Mouse (Mus musculus): ENCODE data around the gene Uap1. TPM values are rescaled to one million over a fixed set of nuclear protein-coding genes. Genes with fewer than 3 reads are reported as not detected.
"Not testable (repeated sequence)": the region's sequence is repeated elsewhere in the genome, so short reads cannot be mapped to it uniquely, and the experiment has no call there.

Gene Uap1
- polyA plus RNA-seq, 1 experiment from 2014 or later: 55.5 TPM

- H3K36me3 ChIP-seq: no peaks in the 10 kb centered on the region
- WGBS: 38% methylated on average over 7 of the region's 7 CpGs
- peak; percentile 51 for DNase-seq (ENCODE audit: low spot score)
- no peak overlapping the region for H3K4me3 ChIP-seq
- H3K27ac ChIP-seq (replicated peaks): 0 out of 2 replicates have a peak overlapping the region, but pooled peaks have one; percentile 17
- no peaks in the 10 kb centered on the region for H3K4me1 ChIP-seq
- H3K9me3 ChIP-seq (replicated peaks): no peaks in the 10 kb centered on the region
- no peaks in the 10 kb centered on the region for H3K27me3 ChIP-seq (ENCODE audit: low read depth, poor library complexity, severe bottlenecking)
These were observed 38.3 kb downstream of the Uap1 start for GRCm38 (mm10) chr1:170136351-170137009.

DNA sequence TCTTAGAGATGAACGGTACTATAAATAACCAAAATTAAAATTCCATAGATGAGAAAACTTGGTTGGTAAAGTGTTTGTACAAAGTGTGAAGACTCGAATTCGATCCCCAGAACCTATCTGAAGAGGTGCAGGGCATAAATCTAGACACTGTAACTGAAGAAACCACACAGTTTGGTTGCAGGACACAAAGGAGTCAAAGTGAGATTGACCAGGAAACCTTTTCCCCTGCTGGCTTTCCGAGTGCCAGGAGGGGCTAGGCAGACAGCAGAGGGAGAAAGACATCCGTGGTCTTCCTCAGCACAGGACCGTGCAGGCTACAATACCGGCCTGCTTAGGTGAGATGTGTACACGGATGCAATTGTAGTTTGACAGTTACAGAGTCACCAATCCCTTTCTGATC lies 40.5 kb downstream of the Uap1 start:
- no peaks in the 10 kb centered on the region for H3K27me3 ChIP-seq (ENCODE audit: low read depth, poor library complexity, severe bottlenecking)
- no peaks in the 10 kb centered on the region for H3K9me3 ChIP-seq (replicated peaks)
- no peaks in the 10 kb centered on the region for H3K36me3 ChIP-seq
- no peak overlapping the region for H3K27ac ChIP-seq (replicated peaks)
- no peak overlapping the region for H3K4me3 ChIP-seq
- WGBS: 84% methylated on average over 8 of the region's 8 CpGs
- no peak for DNase-seq (ENCODE audit: low spot score)
- no peaks in the 10 kb centered on the region for H3K4me1 ChIP-seq

DNA sequence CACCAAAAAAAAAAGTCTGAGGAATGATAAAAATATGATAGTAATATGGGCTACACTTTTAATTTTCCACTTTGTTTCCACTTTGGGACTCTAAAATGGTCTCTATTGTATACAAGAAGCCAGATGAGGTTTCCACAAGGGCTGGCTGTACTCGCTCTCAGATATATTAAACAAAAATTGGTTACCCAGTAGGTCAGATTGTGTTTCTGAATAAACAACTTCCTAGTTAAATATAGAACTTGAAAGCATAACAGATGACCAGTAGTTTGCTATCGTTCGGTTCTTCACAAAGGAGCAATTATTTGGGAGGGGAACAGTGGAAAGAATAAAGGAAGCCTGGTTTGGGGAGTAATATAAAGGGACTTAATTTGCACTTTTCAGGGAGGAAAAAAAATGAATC lies 43.8 kb downstream of the Uap1 start:
- Histone ChIP-seq H3K4me3 (no peak overlapping the region), H3K4me1 (no peaks in the 10 kb centered on the region), H3K27me3 (ENCODE audit: low read depth, poor library complexity, severe bottlenecking) (no peaks in the 10 kb centered on the region), H3K9me3 (replicated peaks) (no peaks in the 10 kb centered on the region), H3K36me3 (no peaks in the 10 kb centered on the region), H3K27ac (replicated peaks) (no peak overlapping the region)
- 76% methylated on average over 3 of the region's 3 CpGs for whole genome bisulfite sequencing
- DNase-seq (ENCODE audit: low spot score): no peak

- H3K4me1 ChIP-seq: no peaks in the 10 kb centered on the region; the same call in 1 of the 2 replicates
- H3K27ac ChIP-seq (replicated peaks): no peak overlapping the region
- no peaks in the 10 kb centered on the region for H3K36me3 ChIP-seq
- no peak overlapping the region for H3K4me3 ChIP-seq
- no peaks in the 10 kb centered on the region for H3K9me3 ChIP-seq (replicated peaks)
- no peaks in the 10 kb centered on the region for H3K27me3 ChIP-seq (ENCODE audit: low read depth, poor library complexity, severe bottlenecking)
- WGBS: 55% methylated on average over 2 of the region's 2 CpGs
- no peak for DNase-seq (ENCODE audit: low spot score)
These were observed 50.1 kb downstream of the Uap1 start for GRCm38 (mm10) chr1:170124644-170125043.

DNA sequence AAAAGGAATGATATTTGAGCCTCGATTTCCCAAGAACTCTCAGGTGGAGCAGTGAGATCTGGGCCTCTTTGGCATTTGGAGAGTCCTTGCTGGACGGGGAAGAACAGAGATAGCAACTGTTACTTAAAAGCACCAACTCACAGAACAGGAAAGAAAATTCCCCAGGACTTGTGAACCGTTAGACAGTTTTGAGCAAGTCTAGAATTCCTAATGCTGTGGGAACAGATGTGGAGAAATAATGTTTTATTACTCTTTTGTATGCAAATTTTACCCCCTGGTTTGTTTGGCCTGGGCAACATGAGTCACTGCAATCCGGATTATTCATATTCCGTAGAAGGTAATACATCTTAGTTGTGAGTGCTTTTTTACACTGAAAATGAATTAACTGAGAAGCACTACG lies 61.1 kb downstream of the Uap1 start:
- Histone ChIP-seq H3K4me3 (no peak overlapping the region), H3K4me1 (no peaks in the 10 kb centered on the region; the same call in 1 of the 2 replicates), H3K36me3 (no peaks in the 10 kb centered on the region), H3K9me3 (replicated peaks) (no peaks in the 10 kb centered on the region), H3K27me3 (ENCODE audit: low read depth, poor library complexity, severe bottlenecking) (no peaks in the 10 kb centered on the region), H3K27ac (replicated peaks) (no peak overlapping the region)
- DNase-seq (ENCODE audit: low spot score): no peak
- WGBS: 90% methylated on average over 6 of the region's 6 CpGs

DNA sequence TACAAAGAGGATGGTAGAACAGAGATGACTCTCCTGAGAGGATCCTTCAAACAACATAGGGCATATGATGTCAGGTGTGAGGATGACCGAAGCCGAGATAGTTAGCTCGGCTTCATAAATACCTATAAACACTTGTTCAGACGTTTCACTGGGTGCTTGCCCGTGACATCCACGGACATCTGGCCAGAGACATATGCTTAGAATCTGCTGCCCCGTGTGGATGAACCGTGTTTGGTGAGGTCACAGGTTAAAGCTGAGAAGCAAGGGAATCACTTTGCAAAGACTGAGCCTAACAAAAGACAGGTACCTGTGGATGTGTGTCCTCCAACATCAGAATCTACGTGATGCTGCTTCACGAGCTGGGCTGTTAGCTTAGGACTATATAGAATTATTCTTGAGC lies 62.5 kb downstream of the Uap1 start:
- WGBS: 83% methylated on average over 10 of the region's 10 CpGs

DNA sequence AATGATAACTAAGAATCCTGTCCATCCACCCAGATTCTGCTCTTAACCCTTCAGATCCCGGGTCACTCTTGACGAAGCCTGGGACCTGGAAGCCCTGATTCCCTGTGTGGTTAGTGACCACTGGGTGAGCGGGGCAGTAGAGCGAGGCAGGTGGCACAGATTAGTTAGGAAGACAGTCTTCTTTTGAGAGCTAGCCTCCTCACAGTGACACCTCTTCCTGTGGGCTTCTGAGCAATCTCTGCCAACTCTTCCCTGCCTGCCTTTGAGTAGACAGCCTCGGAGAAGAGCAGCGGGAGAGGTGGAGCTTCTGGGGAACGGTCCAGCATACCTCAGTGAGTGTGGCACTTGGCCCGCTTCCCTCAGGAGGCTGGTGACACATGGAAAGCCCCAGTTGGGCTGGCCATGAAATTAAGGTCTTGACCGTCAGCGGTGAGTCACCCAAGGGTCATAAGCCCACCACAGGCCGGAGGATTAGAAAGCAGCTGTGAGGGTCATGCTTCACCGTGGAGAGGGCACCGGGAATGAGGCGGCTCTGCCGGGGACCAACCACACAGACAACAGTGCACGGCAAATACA lies 63.0 kb downstream of the Uap1 start:
- H3K27ac ChIP-seq (replicated peaks): no peak overlapping the region; the same call in 1 of the 2 replicates
- no peaks in the 10 kb centered on the region for H3K27me3 ChIP-seq (ENCODE audit: low read depth, poor library complexity, severe bottlenecking)
- H3K36me3 ChIP-seq: no peaks in the 10 kb centered on the region
- H3K4me1 ChIP-seq: no peaks in the 10 kb centered on the region; the same call in 1 of the 2 replicates
- 80% methylated on average over 16 of the region's 16 CpGs for WGBS
- no peak overlapping the region for H3K4me3 ChIP-seq
- no peaks in the 10 kb centered on the region for H3K9me3 ChIP-seq (replicated peaks)
- DNase-seq (ENCODE audit: low spot score): no peak

More for the DNA sequence above, 62.5 kb downstream of the Uap1 start:
- Histone ChIP-seq H3K4me1 (no peaks in the 10 kb centered on the region; the same call in 1 of the 2 replicates), H3K27ac (replicated peaks) (no peak overlapping the region), H3K27me3 (ENCODE audit: low read depth, poor library complexity, severe bottlenecking) (no peaks in the 10 kb centered on the region), H3K9me3 (replicated peaks) (no peaks in the 10 kb centered on the region), H3K36me3 (no peaks in the 10 kb centered on the region), H3K4me3 (no peak overlapping the region)
- DNase-seq (ENCODE audit: low spot score): no peak

DNA sequence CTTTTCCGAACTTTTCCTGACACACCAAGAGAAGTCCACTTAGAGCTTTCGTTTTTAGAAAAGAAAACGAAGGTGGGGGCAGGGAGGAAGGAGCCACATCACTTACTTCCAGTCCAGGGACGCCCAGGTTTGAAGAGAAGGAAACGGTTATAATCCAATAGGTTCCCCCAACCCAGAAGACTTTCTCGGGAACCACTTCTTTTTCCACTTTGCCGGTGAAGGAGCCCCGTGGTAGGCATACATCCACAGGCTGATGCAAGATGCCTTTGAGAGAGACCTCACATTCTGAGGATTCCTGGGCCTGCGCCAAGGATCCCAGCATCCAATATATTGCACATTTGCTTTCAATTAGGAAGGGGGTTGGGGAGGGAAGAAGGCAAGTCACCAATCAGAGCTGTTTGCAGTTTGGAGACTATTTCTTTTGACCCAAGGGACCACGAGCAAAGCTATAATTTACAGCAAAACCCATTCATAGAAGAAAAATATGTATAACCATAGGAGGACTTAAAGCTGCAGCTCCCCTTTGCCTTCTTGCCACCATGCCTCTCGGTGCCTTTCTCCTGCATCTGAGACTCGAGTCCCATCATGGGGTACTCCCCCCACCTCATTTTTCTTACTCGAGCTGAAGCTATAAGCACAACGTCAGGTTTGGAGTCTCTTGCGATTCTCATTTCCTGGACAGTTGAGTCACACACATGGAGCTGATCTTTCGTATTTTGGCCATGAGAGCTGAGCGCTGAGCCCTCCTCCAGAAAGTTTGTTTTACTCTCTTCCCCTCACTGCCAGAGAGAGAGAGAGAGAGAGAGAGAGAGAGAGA lies 64.0 kb downstream of the Uap1 start, which contains the start of gene Ddr2:
Gene Ddr2 (minus strand): TSS at position 247 of the 817 bp plus-strand sequence.
- H3K4me1 ChIP-seq: no peaks in the 10 kb centered on the region; the same call in 1 of the 2 replicates
- no peaks in the 10 kb centered on the region for H3K9me3 ChIP-seq (replicated peaks)
- H3K27ac ChIP-seq (replicated peaks): peak within 1 kb of the TSS; percentile 49; the same call in 1 of the 2 replicates
- H3K36me3 ChIP-seq: no peaks in the 10 kb centered on the region
- H3K27me3 ChIP-seq (ENCODE audit: low read depth, poor library complexity, severe bottlenecking): no peaks in the 10 kb centered on the region
- WGBS: 76% methylated on average over 17 of the region's 17 CpGs
- peak; percentile 39 for DNase-seq (ENCODE audit: low spot score)
- H3K4me3 ChIP-seq: peak within 1 kb of the TSS; percentile 28; the same call in 1 of the 2 replicates

- WGBS: 77% methylated on average over 19 of the region's 19 CpGs
- no peaks in the 10 kb centered on the region for H3K27me3 ChIP-seq (ENCODE audit: low read depth, poor library complexity, severe bottlenecking)
- H3K27ac ChIP-seq (replicated peaks): peak overlapping the region; percentile 49; the same call in 1 of the 2 replicates
- H3K4me1 ChIP-seq: no peaks in the 10 kb centered on the region; the same call in 1 of the 2 replicates
- H3K36me3 ChIP-seq: no peaks in the 10 kb centered on the region
- no peaks in the 10 kb centered on the region for H3K9me3 ChIP-seq (replicated peaks)
- DNase-seq (ENCODE audit: low spot score): peak; percentile 18
- peak overlapping the region; percentile 28; the same call in 1 of the 2 replicates for H3K4me3 ChIP-seq
These were observed 64.8 kb downstream of the Uap1 start for GRCm38 (mm10) chr1:170109776-170110515.

DNA sequence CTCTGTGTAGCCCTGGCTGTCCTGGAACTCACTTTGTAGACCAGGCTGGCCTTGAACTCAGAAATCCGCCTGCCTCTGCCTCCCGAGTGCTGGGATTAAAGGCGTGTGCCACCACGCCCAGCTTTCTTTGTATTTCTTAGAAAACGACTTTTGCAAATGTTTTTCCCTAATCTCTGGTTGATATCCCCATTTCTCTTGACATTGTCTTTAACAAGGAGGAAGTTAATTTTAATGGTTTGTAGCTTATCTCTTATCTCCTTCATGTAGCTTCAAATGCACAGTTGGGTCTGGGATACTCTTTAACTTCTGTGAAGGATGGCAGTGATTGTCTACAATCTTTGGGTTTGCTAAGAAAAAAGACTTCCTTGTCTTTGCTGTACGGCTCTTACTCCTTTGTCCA lies 71.9 kb downstream of the Uap1 start:
- not testable (repeated sequence) for H3K27ac ChIP-seq (replicated peaks); H3K9me3 ChIP-seq (replicated peaks)

More for the DNA sequence above, 71.9 kb downstream of the Uap1 start:
- not testable (repeated sequence) for DNase-seq (ENCODE audit: low spot score); H3K27me3 ChIP-seq (ENCODE audit: low read depth, poor library complexity, severe bottlenecking); H3K4me3 ChIP-seq; H3K36me3 ChIP-seq; H3K4me1 ChIP-seq
- WGBS: 87% methylated on average over 6 of the region's 6 CpGs

Data from midbrain, embryonic 10.5 days (tissue).